Mouse (Mus musculus): ENCODE results near the gene Mcrip2. TPM values are rescaled to one million over a fixed set of nuclear protein-coding genes. Genes with fewer than 3 reads are reported as not detected.

Gene Mcrip2
- 14.4 and 16.7 TPM in 2 replicates for polyA plus RNA-seq (2015; fragmentation: Nextera tagmentation; extraction: Ambion mirVana)

GRCm38 (mm10) chr17:25868601-25869191, at the start of gene Mcrip2:
Mcrip2 (minus strand) TSS chr17:25868764.
- Histone ChIP-seq H3K4me1 (peaks cover 15% of the 10 kb centered on the region), H3K9ac (replicated peaks) (peak within 1 kb of the TSS; percentile 75), H3K4me2 (replicated peaks) (peak within 1 kb of the TSS; percentile 100), H3K4me3 (peak within 1 kb of the TSS; percentile 67), H3K27ac (replicated peaks) (peak within 1 kb of the TSS; percentile 81), H3K9me3 (no peaks in the 10 kb centered on the region), H3K36me3 (no peaks in the 10 kb centered on the region), H3K27me3 (no peaks in the 10 kb centered on the region)
- ATAC-seq (replicated peaks): peak; percentile 89
- 0% methylated on average over 24 of the region's 24 CpGs for WGBS

- no peaks in the 10 kb centered on the region for H3K27me3 ChIP-seq
- no peak for ATAC-seq (replicated peaks)
- 0 out of 2 replicates have a peak, but pooled peaks cover 6% of the 10 kb centered on the region for H3K36me3 ChIP-seq
- no peaks in the 10 kb centered on the region for H3K9me3 ChIP-seq
- H3K9ac ChIP-seq (replicated peaks): peak overlapping the region; percentile 73
- H3K4me3 ChIP-seq: peak overlapping the region; percentile 97
- H3K4me1 ChIP-seq: peaks cover 28% of the 10 kb centered on the region
- peak overlapping the region; percentile 76 for H3K4me2 ChIP-seq (replicated peaks)
- 85% methylated on average over 9 of the region's 9 CpGs for WGBS
- H3K27ac ChIP-seq (replicated peaks): no peak overlapping the region
Observed at GRCm38 (mm10) chr17:25918037-25918750, 49.6 kb upstream of the Mcrip2 start.

GRCm38 (mm10) chr17:25916931-25917647, 48.5 kb upstream of the Mcrip2 start:
- Histone ChIP-seq H3K27ac (replicated peaks) (no peak overlapping the region), H3K4me2 (replicated peaks) (no peak overlapping the region), H3K9me3 (no peaks in the 10 kb centered on the region), H3K4me1 (peaks cover 28% of the 10 kb centered on the region), H3K4me3 (no peak overlapping the region), H3K36me3 (0 out of 2 replicates have a peak, but pooled peaks cover 6% of the 10 kb centered on the region), H3K9ac (replicated peaks) (no peak overlapping the region), H3K27me3 (no peaks in the 10 kb centered on the region)
- no peak for ATAC-seq (replicated peaks)
- 82% methylated on average over 8 of the region's 8 CpGs for WGBS

GRCm38 (mm10) chr17:25914295-25914694, 45.7 kb upstream of the Mcrip2 start:
- no peak for ATAC-seq (replicated peaks)
- Histone ChIP-seq H3K4me1 (peaks cover 23% of the 10 kb centered on the region), H3K9ac (replicated peaks) (no peak overlapping the region), H3K27me3 (no peaks in the 10 kb centered on the region), H3K27ac (replicated peaks) (no peak overlapping the region), H3K36me3 (0 out of 2 replicates have a peak, but pooled peaks cover 8% of the 10 kb centered on the region), H3K9me3 (no peaks in the 10 kb centered on the region), H3K4me2 (replicated peaks) (no peak overlapping the region), H3K4me3 (no peak overlapping the region)
- WGBS: 86% methylated on average over 4 of the region's 4 CpGs

GRCm38 (mm10) chr17:25913877-25914275, 45.3 kb upstream of the Mcrip2 start:
- Histone ChIP-seq H3K36me3 (0 out of 2 replicates have a peak, but pooled peaks cover 8% of the 10 kb centered on the region), H3K27ac (replicated peaks) (no peak overlapping the region), H3K4me1 (peaks cover 22% of the 10 kb centered on the region), H3K27me3 (no peaks in the 10 kb centered on the region), H3K4me2 (replicated peaks) (no peak overlapping the region), H3K9ac (replicated peaks) (no peak overlapping the region), H3K4me3 (no peak overlapping the region), H3K9me3 (no peaks in the 10 kb centered on the region)
- 86% methylated on average over 1 of the region's 1 CpGs for WGBS
- no peak for ATAC-seq (replicated peaks)

GRCm38 (mm10) chr17:25913186-25913876, 44.8 kb upstream of the Mcrip2 start:
- H3K4me1 ChIP-seq: peaks cover 16% of the 10 kb centered on the region
- no peak overlapping the region for H3K9ac ChIP-seq (replicated peaks)
- H3K27ac ChIP-seq (replicated peaks): no peak overlapping the region
- no peak for ATAC-seq (replicated peaks)
- H3K9me3 ChIP-seq: no peaks in the 10 kb centered on the region
- H3K4me2 ChIP-seq (replicated peaks): no peak overlapping the region
- 0 out of 2 replicates have a peak, but pooled peaks cover 8% of the 10 kb centered on the region for H3K36me3 ChIP-seq
- H3K4me3 ChIP-seq: no peak overlapping the region
- WGBS: 93% methylated on average over 14 of the region's 14 CpGs
- H3K27me3 ChIP-seq: no peaks in the 10 kb centered on the region

GRCm38 (mm10) chr17:25911816-25912215, 43.3 kb upstream of the Mcrip2 start:
- H3K36me3 ChIP-seq: 0 out of 2 replicates have a peak, but pooled peaks cover 6% of the 10 kb centered on the region
- no peak overlapping the region for H3K9ac ChIP-seq (replicated peaks)
- H3K4me1 ChIP-seq: peaks cover 1% of the 10 kb centered on the region
- H3K4me2 ChIP-seq (replicated peaks): no peak overlapping the region
- 92% methylated on average over 4 of the region's 4 CpGs for WGBS
- no peak overlapping the region for H3K27ac ChIP-seq (replicated peaks)
- H3K9me3 ChIP-seq: no peaks in the 10 kb centered on the region
- no peak overlapping the region for H3K4me3 ChIP-seq
- ATAC-seq (replicated peaks): no peak
- H3K27me3 ChIP-seq: no peaks in the 10 kb centered on the region

- 0 out of 2 replicates have a peak, but pooled peaks cover 3% of the 10 kb centered on the region for H3K36me3 ChIP-seq
- no peak overlapping the region for H3K9ac ChIP-seq (replicated peaks)
- WGBS: 81% methylated on average over 2 of the region's 2 CpGs
- H3K27ac ChIP-seq (replicated peaks): no peak overlapping the region
- no peak overlapping the region for H3K4me3 ChIP-seq
- H3K27me3 ChIP-seq: no peaks in the 10 kb centered on the region
- ATAC-seq (replicated peaks): no peak
- no peaks in the 10 kb centered on the region for H3K4me1 ChIP-seq
- H3K9me3 ChIP-seq: no peaks in the 10 kb centered on the region
- H3K4me2 ChIP-seq (replicated peaks): no peak overlapping the region
Observed at GRCm38 (mm10) chr17:25907640-25908039, 39.1 kb upstream of the Mcrip2 start.

- no peak overlapping the region for H3K4me3 ChIP-seq
- H3K4me1 ChIP-seq: no peaks in the 10 kb centered on the region
- WGBS: 90% methylated on average over 3 of the region's 3 CpGs
Observed at GRCm38 (mm10) chr17:25903061-25903460, 34.5 kb upstream of the Mcrip2 start.

GRCm38 (mm10) chr17:25900193-25900592, 31.6 kb upstream of the Mcrip2 start:
- Histone ChIP-seq H3K27ac (replicated peaks) (no peak overlapping the region), H3K27me3 (no peaks in the 10 kb centered on the region), H3K9me3 (no peaks in the 10 kb centered on the region), H3K4me1 (no peaks in the 10 kb centered on the region), H3K4me2 (replicated peaks) (no peak overlapping the region), H3K9ac (replicated peaks) (no peak overlapping the region), H3K4me3 (no peak overlapping the region), H3K36me3 (no peaks in the 10 kb centered on the region)
- WGBS: 94% methylated on average over 1 of the region's 1 CpGs
- ATAC-seq (replicated peaks): no peak

More at GRCm38 (mm10) chr17:25903061-25903460, 34.5 kb upstream of the Mcrip2 start:
- Histone ChIP-seq H3K27ac (replicated peaks) (no peak overlapping the region), H3K36me3 (no peaks in the 10 kb centered on the region), H3K9me3 (no peaks in the 10 kb centered on the region), H3K9ac (replicated peaks) (no peak overlapping the region), H3K4me2 (replicated peaks) (no peak overlapping the region), H3K27me3 (no peaks in the 10 kb centered on the region)
- no peak for ATAC-seq (replicated peaks)

GRCm38 (mm10) chr17:25895891-25896290, 27.3 kb upstream of the Mcrip2 start:
- peaks cover 6% of the 10 kb centered on the region for H3K4me1 ChIP-seq
- H3K4me3 ChIP-seq: no peak overlapping the region
- H3K27me3 ChIP-seq: no peaks in the 10 kb centered on the region
- no peak for ATAC-seq (replicated peaks)
- no peak overlapping the region for H3K4me2 ChIP-seq (replicated peaks)
- 72% methylated on average over 12 of the region's 12 CpGs for WGBS
- H3K9me3 ChIP-seq: no peaks in the 10 kb centered on the region
- H3K36me3 ChIP-seq: no peaks in the 10 kb centered on the region
- no peak overlapping the region for H3K9ac ChIP-seq (replicated peaks)
- no peak overlapping the region for H3K27ac ChIP-seq (replicated peaks)

Data from forebrain, embryonic 15.5 days (tissue).